ENCODE assay signal across 23 mouse cellular contexts in the genomic region with DNA sequence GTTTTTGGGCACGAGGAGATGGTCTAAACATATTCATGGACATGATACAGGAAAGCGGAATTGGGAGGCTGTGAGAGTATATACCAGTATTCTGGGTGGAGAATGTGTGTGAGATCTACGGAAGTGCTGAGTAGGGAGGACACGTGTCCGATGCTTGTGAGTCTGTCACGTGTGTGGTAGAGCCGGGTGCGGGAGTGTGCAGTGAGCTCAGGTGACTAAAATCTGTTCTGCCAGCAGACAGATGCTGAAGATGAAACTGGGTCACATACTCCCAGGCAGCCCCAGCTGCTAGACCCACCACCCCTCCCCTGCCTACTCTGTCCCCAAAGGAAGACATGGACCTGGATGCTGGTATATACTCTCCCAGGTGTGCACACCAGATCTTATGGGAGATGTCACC. TPM values are rescaled to one million over a fixed set of nuclear protein-coding genes. Genes with fewer than 3 reads are reported as not detected.
DNase-seq lines count a peak whose midpoint lies in the region; ATAC-seq and TF ChIP-seq lines count a peak whose summit lies in the region.
"Had no signal": no experiment of that assay in that cellular context is flagged by ENCODE, and none has a peak within 500 bp of the region (broad histone marks: within the 10 kb centered on the region; RNA-seq: fewer than 3 reads in every experiment).

No protein-coding gene starts in this region.

- H3K9me3 ChIP-seq in hindbrain, postnatal 0 days (ENCODE audit: low read length), result no peaks in the 10 kb centered on the region
- no peaks in the 10 kb centered on the region for H3K9me3 ChIP-seq in hindbrain, embryonic 14.5 days (ENCODE audit: control insufficient read depth, low read length)
- no peaks in the 10 kb centered on the region for H3K9me3 ChIP-seq in midbrain, postnatal 0 days (ENCODE audit: low read length)
- H3K9me3 ChIP-seq in midbrain, embryonic 14.5 days (ENCODE audit: control insufficient read depth, low read length), result no peaks in the 10 kb centered on the region
- H3K9me3 ChIP-seq: embryonic facial prominence, embryonic 13.5 days; forebrain, embryonic 12.5 days; heart, embryonic 15.5 days had no signal

- 87% methylated on average over 8 of the region's 8 CpGs for WGBS in hindbrain, postnatal 0 days
- 86% methylated on average over 8 of the region's 8 CpGs for WGBS in hindbrain, embryonic 14.5 days
- WGBS in midbrain, postnatal 0 days, result 79% methylated on average over 8 of the region's 8 CpGs
- 95% methylated on average over 8 of the region's 8 CpGs for WGBS in midbrain, embryonic 14.5 days

- no peak overlapping the region for H3K27ac ChIP-seq in hindbrain, postnatal 0 days
- no peak overlapping the region for H3K27ac ChIP-seq in hindbrain, embryonic 14.5 days
- no peak overlapping the region for H3K27ac ChIP-seq in midbrain, postnatal 0 days (ENCODE audit: low read depth, low read length)
- no peak overlapping the region for H3K27ac ChIP-seq in midbrain, embryonic 14.5 days (replicated peaks; ENCODE audit: low read depth, low read length)
- H3K27ac ChIP-seq: embryonic facial prominence, embryonic 13.5 days; forebrain, embryonic 12.5 days; heart, adult 2 months; heart, embryonic 15.5 days had no signal

- peak; percentile 21 for DNase-seq in hindbrain, postnatal 0 days (ENCODE audit: low spot score)
- DNase-seq in hindbrain, embryonic 14.5 days (ENCODE audit: low spot score), result no peak
- DNase-seq in midbrain, postnatal 0 days (ENCODE audit: low spot score), result peak; percentile 52
- DNase-seq in midbrain, embryonic 14.5 days, result no peak
- peak; percentile 32 to 53 for DNase-seq in right cerebral cortex, postnatal 36 days (ENCODE audit: low spot score in 2 of 2)
- no peak for DNase-seq in right cerebral cortex, postnatal 4 days
- DNase-seq in kidney, adult 18-20 months, result no peak
- DNase-seq: adrenal gland, postnatal 14 days; cerebellum, adult 18-20 months; cerebellum, adult 9-11 months; cerebellum, postnatal 36 days; gastrocnemius, postnatal 10 days; heart, adult 2 months; heart, postnatal 14 days had no signal

- H3K36me3 ChIP-seq in hindbrain, postnatal 0 days (ENCODE audit: insufficient read depth, low read length), result no peaks in the 10 kb centered on the region
- no peaks in the 10 kb centered on the region for H3K36me3 ChIP-seq in hindbrain, embryonic 14.5 days (replicated peaks; ENCODE audit: control insufficient read depth, insufficient read depth)
- H3K36me3 ChIP-seq in midbrain, postnatal 0 days (ENCODE audit: insufficient read depth, low read length), result no peaks in the 10 kb centered on the region
- no peaks in the 10 kb centered on the region for H3K36me3 ChIP-seq in midbrain, embryonic 14.5 days (ENCODE audit: control insufficient read depth, insufficient read depth, low read length)
- H3K36me3 ChIP-seq: embryonic facial prominence, embryonic 13.5 days; forebrain, embryonic 12.5 days; heart, embryonic 15.5 days had no signal

- H3K4me1 ChIP-seq in hindbrain, postnatal 0 days (ENCODE audit: insufficient read depth, low read length), result peaks cover 7% of the 10 kb centered on the region
- peaks cover 12% of the 10 kb centered on the region for H3K4me1 ChIP-seq in hindbrain, embryonic 14.5 days (replicated peaks; ENCODE audit: control insufficient read depth, insufficient read depth, low read length)
- peaks cover 12% of the 10 kb centered on the region; the same call in 1 of the 2 replicates for H3K4me1 ChIP-seq in midbrain, postnatal 0 days (ENCODE audit: insufficient read depth, low read length)
- H3K4me1 ChIP-seq in midbrain, embryonic 14.5 days (ENCODE audit: control insufficient read depth, insufficient read depth, low read length), result peaks cover 32% of the 10 kb centered on the region

- no peak overlapping the region for H3K4me2 ChIP-seq in hindbrain, postnatal 0 days (ENCODE audit: low read depth, low read length)
- H3K4me2 ChIP-seq in hindbrain, embryonic 14.5 days (replicated peaks), result no peak overlapping the region
- H3K4me2 ChIP-seq in midbrain, postnatal 0 days (ENCODE audit: low read depth, low read length, poor library complexity, severe bottlenecking), result no peak overlapping the region
- no peak overlapping the region for H3K4me2 ChIP-seq in midbrain, embryonic 14.5 days (ENCODE audit: low read length)
- H3K4me2 ChIP-seq: embryonic facial prominence, embryonic 13.5 days; forebrain, embryonic 12.5 days; heart, embryonic 11.5 days; heart, embryonic 15.5 days had no signal

- TF ChIP-seq CTCF in hindbrain, postnatal 0 days (IDR thresholded peaks at IDR 0.05; ENCODE audit: low read depth), result no peak
- TF ChIP-seq CTCF in midbrain, postnatal 0 days (IDR thresholded peaks at IDR 0.05), result no peak

- peak; percentile 48 for ATAC-seq in hindbrain, postnatal 0 days
- ATAC-seq in hindbrain, embryonic 14.5 days (ENCODE audit: low FRiP score), result no peak
- ATAC-seq in midbrain, postnatal 0 days (ENCODE audit: low FRiP score), result no peak
- no peak for ATAC-seq in midbrain, embryonic 14.5 days (ENCODE audit: low FRiP score, low TSS enrichment)
- ATAC-seq: activated CD4-positive, CD25-positive, alpha-beta regulatory T cell, adult 4 months; forebrain, embryonic 16.5 days; Patski had no signal

- H3K4me3 ChIP-seq in hindbrain, postnatal 0 days (ENCODE audit: low read length), result no peak overlapping the region
- H3K4me3 ChIP-seq in hindbrain, embryonic 14.5 days (replicated peaks; ENCODE audit: low read length), result no peak overlapping the region
- no peak overlapping the region for H3K4me3 ChIP-seq in midbrain, postnatal 0 days (ENCODE audit: low read depth, low read length)
- H3K4me3 ChIP-seq in midbrain, embryonic 14.5 days (replicated peaks; ENCODE audit: low read depth, low read length), result no peak overlapping the region
- H3K4me3 ChIP-seq: embryonic facial prominence, embryonic 13.5 days; forebrain, embryonic 12.5 days; heart, adult 2 months; heart, embryonic 15.5 days had no signal

- no peak overlapping the region for H3K9ac ChIP-seq in hindbrain, postnatal 0 days (replicated peaks; ENCODE audit: low read length)
- no peak overlapping the region for H3K9ac ChIP-seq in hindbrain, embryonic 14.5 days
- no peak overlapping the region for H3K9ac ChIP-seq in midbrain, postnatal 0 days (replicated peaks; ENCODE audit: low read length, poor library complexity, severe bottlenecking)
- H3K9ac ChIP-seq in midbrain, embryonic 14.5 days (replicated peaks; ENCODE audit: low read length), result no peak overlapping the region
- H3K9ac ChIP-seq: embryonic facial prominence, embryonic 13.5 days; forebrain, embryonic 12.5 days; heart, embryonic 15.5 days had no signal

- H3K27me3 ChIP-seq in hindbrain, postnatal 0 days (ENCODE audit: insufficient read depth, low read length), result no peaks in the 10 kb centered on the region
- no peaks in the 10 kb centered on the region for H3K27me3 ChIP-seq in hindbrain, embryonic 14.5 days (ENCODE audit: control insufficient read depth, insufficient read depth, low read length)
- no peaks in the 10 kb centered on the region for H3K27me3 ChIP-seq in midbrain, postnatal 0 days (ENCODE audit: insufficient read depth, low read length)
- no peaks in the 10 kb centered on the region for H3K27me3 ChIP-seq in midbrain, embryonic 14.5 days (ENCODE audit: control insufficient read depth, insufficient read depth, low read length)

RNA-seq across cellular contexts. Expression of gene Srrm3, which starts 4.0 kb away (rescaled TPM):
- 75.8 and 106 TPM in 2 replicates for total RNA-seq in hindbrain, postnatal 0 days (2014; rRNA removed)
- polyA plus RNA-seq in hindbrain, postnatal 0 days (2015; fragmentation: Nextera tagmentation; extraction: Ambion mirVana), result 50.8 and 55.7 TPM in 2 replicates
- 49.3 and 51.3 TPM in 2 replicates for polyA plus RNA-seq in hindbrain, embryonic 14.5 days (2014; fragmentation: Nextera tagmentation; extraction: Ambion mirVana)
- 85.2 and 123 TPM in 2 replicates for total RNA-seq in midbrain, postnatal 0 days (2014; rRNA removed)
- 52.5 and 58.8 TPM in 2 replicates for polyA plus RNA-seq in midbrain, postnatal 0 days (2015; fragmentation: Nextera tagmentation; extraction: Ambion mirVana)
- polyA plus RNA-seq in midbrain, embryonic 14.5 days (2014; fragmentation: Nextera tagmentation; extraction: Ambion mirVana), result 59.8 and 66.2 TPM in 2 replicates
- total RNA-seq: CH12.LX; heart, adult 2 months; hematopoietic stem cell, adult 5-6 weeks had no signal
- polyA plus RNA-seq: activated CD4-positive, CD25-positive, alpha-beta regulatory T cell, adult 4 months; heart, adult 2 months had no signal

RNA-seq across cellular contexts. Expression of gene Mdh2, which starts 24.4 kb away (rescaled TPM):
- total RNA-seq in hindbrain, postnatal 0 days (2014; rRNA removed), result 165 and 169 TPM in 2 replicates
- polyA plus RNA-seq in hindbrain, postnatal 0 days (2015; fragmentation: Nextera tagmentation; extraction: Ambion mirVana), result 732 and 760 TPM in 2 replicates
- polyA plus RNA-seq in hindbrain, embryonic 14.5 days (2014; fragmentation: Nextera tagmentation; extraction: Ambion mirVana), result 599 and 617 TPM in 2 replicates
- 158 and 172 TPM in 2 replicates for total RNA-seq in midbrain, postnatal 0 days (2014; rRNA removed)
- polyA plus RNA-seq in midbrain, postnatal 0 days (2015; fragmentation: Nextera tagmentation; extraction: Ambion mirVana), result 656 and 707 TPM in 2 replicates
- polyA plus RNA-seq in midbrain, embryonic 14.5 days (2014; fragmentation: Nextera tagmentation; extraction: Ambion mirVana), result 573 and 587 TPM in 2 replicates

RNA-seq across cellular contexts. Expression of gene Styxl1, which starts 24.5 kb away (rescaled TPM):
- 0.10 TPM in 1 of 2 replicates, not detected in the other for total RNA-seq in hindbrain, postnatal 0 days (2014; rRNA removed)
- polyA plus RNA-seq in hindbrain, postnatal 0 days (2015; fragmentation: Nextera tagmentation; extraction: Ambion mirVana), result 0.61 and 0.69 TPM in 2 replicates
- polyA plus RNA-seq in hindbrain, embryonic 14.5 days (2014; fragmentation: Nextera tagmentation; extraction: Ambion mirVana), result 0.25 and 0.30 TPM in 2 replicates
- total RNA-seq in midbrain, postnatal 0 days (2014; rRNA removed), result not detected in 2 replicates
- 0.33 and 0.44 TPM in 2 replicates for polyA plus RNA-seq in midbrain, postnatal 0 days (2015; fragmentation: Nextera tagmentation; extraction: Ambion mirVana)
- 0.23 and 0.63 TPM in 2 replicates for polyA plus RNA-seq in midbrain, embryonic 14.5 days (2014; fragmentation: Nextera tagmentation; extraction: Ambion mirVana)
- total RNA-seq: CH12.LX; gastrocnemius, postnatal 10 days; heart, adult 2 months; hematopoietic stem cell, adult 5-6 weeks had no signal

RNA-seq across cellular contexts. Expression of gene Tmem120a, which starts 58.4 kb away (rescaled TPM):
- 52.8 and 71.7 TPM in 2 replicates for total RNA-seq in hindbrain, postnatal 0 days (2014; rRNA removed)
- polyA plus RNA-seq in hindbrain, postnatal 0 days (2015; fragmentation: Nextera tagmentation; extraction: Ambion mirVana), result 83.2 and 89.7 TPM in 2 replicates
- 89.0 and 90.2 TPM in 2 replicates for polyA plus RNA-seq in hindbrain, embryonic 14.5 days (2014; fragmentation: Nextera tagmentation; extraction: Ambion mirVana)
- 44.9 and 67.3 TPM in 2 replicates for total RNA-seq in midbrain, postnatal 0 days (2014; rRNA removed)
- 99.2 and 100 TPM in 2 replicates for polyA plus RNA-seq in midbrain, postnatal 0 days (2015; fragmentation: Nextera tagmentation; extraction: Ambion mirVana)
- 76.8 and 79.8 TPM in 2 replicates for polyA plus RNA-seq in midbrain, embryonic 14.5 days (2014; fragmentation: Nextera tagmentation; extraction: Ambion mirVana)

Comparison
In these comparisons a context has a peak if more than half of its experiments do, and no peak if none do; other contexts are left out.
1. DNase-seq: peak in hindbrain, postnatal 0 days (single experiment), midbrain, postnatal 0 days (single experiment) and right cerebral cortex, postnatal 36 days (2 of 2); none in hindbrain, embryonic 14.5 days (single experiment), midbrain, embryonic 14.5 days (single experiment), right cerebral cortex, postnatal 4 days (single experiment) and kidney, adult 18-20 months (single experiment).